Comparison of ENCODE assay signal across 25 mouse cellular contexts in the genomic region with DNA sequence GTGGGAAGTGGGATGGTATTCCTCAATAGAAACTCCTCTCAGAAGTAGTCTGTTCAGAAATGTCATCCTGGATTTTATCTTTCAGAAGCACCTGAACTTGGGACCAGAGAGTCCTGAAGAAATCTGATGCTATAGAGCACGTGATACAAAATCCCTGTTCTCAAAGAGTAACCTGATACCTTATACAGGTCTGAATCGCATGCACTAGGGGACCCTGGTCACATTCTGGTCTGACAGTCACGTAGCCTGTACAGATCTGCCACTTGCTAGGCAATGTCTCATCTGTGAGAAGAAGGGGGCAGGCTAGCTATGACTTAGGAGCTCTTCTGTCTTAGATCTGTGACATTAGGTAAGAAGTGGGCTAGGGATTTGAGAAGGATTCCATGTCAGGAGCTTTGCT.
DNase-seq lines count a peak whose midpoint lies in the region; ATAC-seq lines count a peak whose summit lies in the region.
"Had no signal": no experiment of that assay in that cellular context is flagged by ENCODE, and none has a peak within 500 bp of the region (broad histone marks: within the 10 kb centered on the region; RNA-seq: fewer than 3 reads in every experiment).

No protein-coding gene starts in this region.

- H3K27me3 ChIP-seq in kidney, embryonic 15.5 days = no peaks in the 10 kb centered on the region
- no peaks in the 10 kb centered on the region for H3K27me3 ChIP-seq in embryonic facial prominence, embryonic 14.5 days (replicated peaks; ENCODE audit: control insufficient read depth, insufficient read depth, low read length)
- 0 out of 2 replicates have a peak, but pooled peaks cover 4% of the 10 kb centered on the region for H3K27me3 ChIP-seq in forebrain, embryonic 13.5 days
- H3K27me3 ChIP-seq: heart, embryonic 15.5 days; liver, embryonic 12.5 days had no signal

- no peak overlapping the region for H3K4me3 ChIP-seq in kidney, embryonic 15.5 days (replicated peaks)
- H3K4me3 ChIP-seq in brown adipose tissue, adult 24 weeks (ENCODE audit: insufficient read depth, low read depth, low read length) = no peak overlapping the region
- H3K4me3 ChIP-seq in embryonic facial prominence, embryonic 14.5 days (ENCODE audit: low read depth, low read length) = no peak overlapping the region
- H3K4me3 ChIP-seq in forebrain, embryonic 13.5 days = no peak overlapping the region
- H3K4me3 ChIP-seq: forebrain, embryonic 10.5 days; heart, embryonic 10.5 days; heart, embryonic 15.5 days; left cerebral cortex, adult 2 months; liver, embryonic 12.5 days had no signal

- no peak overlapping the region for H3K4me2 ChIP-seq in kidney, embryonic 15.5 days
- H3K4me2 ChIP-seq in embryonic facial prominence, embryonic 14.5 days (ENCODE audit: low read depth, low read length) = no peak overlapping the region
- H3K4me2 ChIP-seq in forebrain, embryonic 13.5 days = no peak overlapping the region
- H3K4me2 ChIP-seq: heart, embryonic 15.5 days; liver, embryonic 12.5 days had no signal

- peaks cover 50% of the 10 kb centered on the region for H3K4me1 ChIP-seq in kidney, embryonic 15.5 days
- H3K4me1 ChIP-seq in brown adipose tissue, adult 24 weeks (ENCODE audit: control insufficient read depth, insufficient read depth, insufficient read length, low read length) = peaks cover 2% of the 10 kb centered on the region; the same call in 1 of the 2 replicates
- 0 out of 2 replicates have a peak, but pooled peaks cover 8% of the 10 kb centered on the region for H3K4me1 ChIP-seq in embryonic facial prominence, embryonic 14.5 days (ENCODE audit: control insufficient read depth, insufficient read depth, low read length)
- H3K4me1 ChIP-seq in forebrain, embryonic 13.5 days = peaks cover 13% of the 10 kb centered on the region

- 38% methylated on average over 3 of the region's 3 CpGs for WGBS in kidney, embryonic 15.5 days
- WGBS in embryonic facial prominence, embryonic 14.5 days = 19% methylated on average over 3 of the region's 3 CpGs
- WGBS in forebrain, embryonic 13.5 days = 55% methylated on average over 3 of the region's 3 CpGs

- DNase-seq in embryo, embryonic 10 days (ENCODE audit: low spot score) = peak; percentile 12
- DNase-seq in embryo, embryonic 10.5 days (ENCODE audit: low spot score) = no peak
- no peak for DNase-seq in kidney, postnatal 4 days
- peak; percentile 22 for DNase-seq in embryonic facial prominence, embryonic 14.5 days (ENCODE audit: low spot score)
- DNase-seq in B cell, adult 2 months = no peak
- DNase-seq: adrenal gland, adult 8-10 months; cerebellum, adult 11 months; cerebellum, postnatal 10 days; kidney, adult 11 months; kidney, postnatal 10 days; lung, adult 18-20 months; lung, postnatal 10 days; midbrain, embryonic 14.5 days; thymus, postnatal 25 days had no signal

- peak; percentile 61 for ATAC-seq in kidney, embryonic 15.5 days (replicated peaks; ENCODE audit: low FRiP score)
- ATAC-seq in embryonic facial prominence, embryonic 14.5 days (ENCODE audit: low read depth) = peak; percentile 72; the same call in 1 of the 2 replicates
- ATAC-seq in forebrain, embryonic 13.5 days = no peak
- ATAC-seq: forebrain, embryonic 16.5 days; hindbrain, embryonic 16.5 days; liver, embryonic 12.5 days had no signal

- peak overlapping the region; percentile 33; the same call in 1 of the 2 replicates for H3K27ac ChIP-seq in kidney, embryonic 15.5 days
- 0 out of 2 replicates have a peak overlapping the region, but pooled peaks have one; percentile 3 for H3K27ac ChIP-seq in brown adipose tissue, adult 24 weeks (replicated peaks; ENCODE audit: low read depth, low read length)
- H3K27ac ChIP-seq in embryonic facial prominence, embryonic 14.5 days (replicated peaks; ENCODE audit: low read depth, low read length) = no peak overlapping the region
- H3K27ac ChIP-seq in forebrain, embryonic 13.5 days = no peak overlapping the region
- H3K27ac ChIP-seq: forebrain, embryonic 10.5 days; heart, embryonic 10.5 days; heart, embryonic 15.5 days; left cerebral cortex, adult 2 months; liver, embryonic 12.5 days had no signal

- H3K9ac ChIP-seq in kidney, embryonic 15.5 days = no peak overlapping the region
- no peak overlapping the region for H3K9ac ChIP-seq in embryonic facial prominence, embryonic 14.5 days (ENCODE audit: low read depth, low read length)
- no peak overlapping the region for H3K9ac ChIP-seq in forebrain, embryonic 13.5 days
- H3K9ac ChIP-seq: heart, embryonic 15.5 days; liver, embryonic 12.5 days had no signal

- no peaks in the 10 kb centered on the region for H3K9me3 ChIP-seq in kidney, embryonic 15.5 days (replicated peaks)
- H3K9me3 ChIP-seq in embryonic facial prominence, embryonic 14.5 days (ENCODE audit: control insufficient read depth, low read length) = no peaks in the 10 kb centered on the region
- H3K9me3 ChIP-seq in forebrain, embryonic 13.5 days (replicated peaks) = no peaks in the 10 kb centered on the region
- H3K9me3 ChIP-seq: forebrain, embryonic 10.5 days; G1E; heart, embryonic 10.5 days; heart, embryonic 15.5 days; liver, embryonic 12.5 days had no signal

- H3K36me3 ChIP-seq in kidney, embryonic 15.5 days = no peaks in the 10 kb centered on the region
- no peaks in the 10 kb centered on the region for H3K36me3 ChIP-seq in embryonic facial prominence, embryonic 14.5 days (ENCODE audit: control insufficient read depth, insufficient read depth, low read length)
- H3K36me3 ChIP-seq in forebrain, embryonic 13.5 days (ENCODE audit: poor library complexity, severe bottlenecking) = no peaks in the 10 kb centered on the region
- H3K36me3 ChIP-seq: forebrain, embryonic 10.5 days; G1E; heart, embryonic 10.5 days; heart, embryonic 15.5 days; liver, embryonic 12.5 days had no signal

Comparison
In these comparisons a context has a peak if more than half of its experiments do, and no peak if none do; other contexts are left out.
1. DNase-seq: peak in embryo, embryonic 10 days (single experiment) and embryonic facial prominence, embryonic 14.5 days (single experiment); none in embryo, embryonic 10.5 days (single experiment), kidney, postnatal 4 days (0 of 2) and B cell, adult 2 months (0 of 2).
2. H3K27ac ChIP-seq: peak in kidney, embryonic 15.5 days (single experiment) and brown adipose tissue, adult 24 weeks (single experiment); none in embryonic facial prominence, embryonic 14.5 days (single experiment) and forebrain, embryonic 13.5 days (single experiment).